7 mouse cellular contexts compared by ENCODE assay signal in genomic region chr7:35754886-35755168, GRCm38 (mm10). TPM values are rescaled to one million over a fixed set of nuclear protein-coding genes. Genes with fewer than 3 reads are reported as not detected.
DNase-seq lines count a peak whose midpoint lies in the region; ATAC-seq and TF ChIP-seq lines count a peak whose summit lies in the region.

No protein-coding gene starts in this region.

- peak overlapping the region; percentile 76 for H3K4me3 ChIP-seq in lung, postnatal 0 days (ENCODE audit: low read depth, low read length)
- H3K4me3 ChIP-seq in forebrain, embryonic 13.5 days = peak overlapping the region; percentile 87
- peak overlapping the region; percentile 82 for H3K4me3 ChIP-seq in limb, embryonic 12.5 days (replicated peaks)
- peak overlapping the region; percentile 85 for H3K4me3 ChIP-seq in small intestine, adult 2 months (ENCODE audit: low read depth, low read length)

- no peak for TF ChIP-seq EP300 in lung, postnatal 0 days (IDR thresholded peaks at IDR 0.05)

- no peaks in the 10 kb centered on the region for H3K9me3 ChIP-seq in lung, postnatal 0 days (ENCODE audit: low read length)
- no peaks in the 10 kb centered on the region for H3K9me3 ChIP-seq in forebrain, embryonic 13.5 days (replicated peaks)
- H3K9me3 ChIP-seq in limb, embryonic 12.5 days = no peaks in the 10 kb centered on the region

- H3K4me2 ChIP-seq in lung, postnatal 0 days (replicated peaks; ENCODE audit: low read depth, low read length) = peak overlapping the region; percentile 97
- H3K4me2 ChIP-seq in forebrain, embryonic 13.5 days = peak overlapping the region; percentile 97
- peak overlapping the region; percentile 88 for H3K4me2 ChIP-seq in limb, embryonic 12.5 days

- DNase-seq in lung, postnatal 0 days (ENCODE audit: low spot score) = no peak
- DNase-seq in lung, adult 18-20 months = no peak
- no peak for DNase-seq in urinary bladder, postnatal 10 days (ENCODE audit: low spot score)
- no peak for DNase-seq in adrenal gland, postnatal 14 days

- H3K36me3 ChIP-seq in lung, postnatal 0 days (ENCODE audit: insufficient read depth, low read length) = peaks cover under 1% of the 10 kb centered on the region; the same call in 1 of the 2 replicates
- peaks cover 20% of the 10 kb centered on the region for H3K36me3 ChIP-seq in forebrain, embryonic 13.5 days (ENCODE audit: poor library complexity, severe bottlenecking)
- peaks cover 20% of the 10 kb centered on the region for H3K36me3 ChIP-seq in limb, embryonic 12.5 days
- H3K36me3 ChIP-seq in small intestine, adult 2 months (ENCODE audit: control insufficient read depth, insufficient read depth, low read length) = no peaks in the 10 kb centered on the region

- WGBS in lung, postnatal 0 days = 69% methylated on average over 4 of the region's 4 CpGs
- 75% methylated on average over 4 of the region's 4 CpGs for WGBS in forebrain, embryonic 13.5 days
- 63% methylated on average over 4 of the region's 4 CpGs for WGBS in limb, embryonic 12.5 days
- WGBS in small intestine, adult 2 months = 76% methylated on average over 4 of the region's 4 CpGs

- H3K4me1 ChIP-seq in lung, postnatal 0 days (ENCODE audit: insufficient read depth, low read depth, low read length) = no peaks in the 10 kb centered on the region
- peaks cover 30% of the 10 kb centered on the region for H3K4me1 ChIP-seq in forebrain, embryonic 13.5 days
- H3K4me1 ChIP-seq in limb, embryonic 12.5 days (replicated peaks) = peaks cover 12% of the 10 kb centered on the region
- no peaks in the 10 kb centered on the region for H3K4me1 ChIP-seq in small intestine, adult 2 months (ENCODE audit: control insufficient read depth, insufficient read depth, insufficient read length, low read length)

- H3K27ac ChIP-seq in lung, postnatal 0 days (ENCODE audit: low read length) = peak overlapping the region; percentile 68
- peak overlapping the region; percentile 31; the same call in 1 of the 2 replicates for H3K27ac ChIP-seq in forebrain, embryonic 13.5 days
- peak overlapping the region; percentile 50; the same call in 1 of the 2 replicates for H3K27ac ChIP-seq in limb, embryonic 12.5 days
- H3K27ac ChIP-seq in small intestine, adult 2 months (ENCODE audit: insufficient read depth, low read depth, low read length) = no peak overlapping the region

- no peak for TF ChIP-seq CTCF in lung, postnatal 0 days (IDR thresholded peaks at IDR 0.05)
- no peak for TF ChIP-seq CTCF in small intestine, adult 2 months (IDR thresholded peaks at IDR 0.05; ENCODE audit: extremely low read depth, insufficient read length, insufficient replicate concordance, low read depth, low read length)

- H3K9ac ChIP-seq in lung, postnatal 0 days (replicated peaks; ENCODE audit: low read depth) = peak overlapping the region; percentile 72; the same call in 1 of the 2 replicates
- H3K9ac ChIP-seq in forebrain, embryonic 13.5 days = peak overlapping the region; percentile 76
- peak overlapping the region; percentile 75 for H3K9ac ChIP-seq in limb, embryonic 12.5 days (replicated peaks)

- ATAC-seq in lung, postnatal 0 days = no peak
- no peak for ATAC-seq in forebrain, embryonic 13.5 days
- ATAC-seq in limb, embryonic 12.5 days (ENCODE audit: insufficient number of reproducible peaks, insufficient read depth, low FRiP score, low TSS enrichment, low read depth) = no peak

- no peak for TF ChIP-seq POLR2A in small intestine, adult 2 months (IDR thresholded peaks at IDR 0.05; ENCODE audit: low read depth, low read length)

- H3K27me3 ChIP-seq in lung, postnatal 0 days (replicated peaks; ENCODE audit: insufficient read depth, low read length) = no peaks in the 10 kb centered on the region
- 0 out of 2 replicates have a peak, but pooled peaks cover 5% of the 10 kb centered on the region for H3K27me3 ChIP-seq in forebrain, embryonic 13.5 days
- no peaks in the 10 kb centered on the region for H3K27me3 ChIP-seq in limb, embryonic 12.5 days
- no peaks in the 10 kb centered on the region for H3K27me3 ChIP-seq in small intestine, adult 2 months (ENCODE audit: control insufficient read depth, insufficient read depth, low read length)

RNA-seq across cellular contexts. Expression of gene Dpy19l3, which starts 0.6 kb away (rescaled TPM):
- 14.3 and 16.2 TPM in 2 replicates for polyA plus RNA-seq in lung, postnatal 0 days (2015; fragmentation: Nextera tagmentation; extraction: Ambion mirVana)
- polyA plus RNA-seq in forebrain, embryonic 13.5 days (2015; fragmentation: Nextera tagmentation; extraction: Ambion mirVana) = 31.3 and 40.2 TPM in 2 replicates
- 35.8 and 39.2 TPM in 2 replicates for polyA plus RNA-seq in limb, embryonic 12.5 days (2016; fragmentation: Nextera tagmentation; extraction: Ambion mirVana)
- polyA plus RNA-seq in small intestine, adult 2 months (2012; rRNA removed) = 1.8 and 2.3 TPM in 2 replicates
- total RNA-seq in adrenal gland, postnatal 14 days (2021) = 30.2 and 35.9 TPM in 2 replicates

RNA-seq across cellular contexts. Expression of gene Zfp507, which starts 48.0 kb away (rescaled TPM):
- 6.9 and 10.1 TPM in 2 replicates for polyA plus RNA-seq in lung, postnatal 0 days (2015; fragmentation: Nextera tagmentation; extraction: Ambion mirVana)
- polyA plus RNA-seq in forebrain, embryonic 13.5 days (2015; fragmentation: Nextera tagmentation; extraction: Ambion mirVana) = 16.9 and 18.2 TPM in 2 replicates
- 27.1 and 27.4 TPM in 2 replicates for polyA plus RNA-seq in limb, embryonic 12.5 days (2016; fragmentation: Nextera tagmentation; extraction: Ambion mirVana)
- polyA plus RNA-seq in small intestine, adult 2 months (2012; rRNA removed) = 1.5 and 2.5 TPM in 2 replicates
- 27.4 and 29.3 TPM in 2 replicates for total RNA-seq in adrenal gland, postnatal 14 days (2021)
